Mouse (Mus musculus): ENCODE data around the gene Erbin.

GRCm38 (mm10) chr13:103801021-103801420, 119.3 kb downstream of the Erbin start:
- no peak for TF ChIP-seq FLI1 (IDR thresholded peaks at IDR 0.05; ENCODE audit: low read length)
- TF ChIP-seq GATA1 (IDR thresholded peaks at IDR 0.05; ENCODE audit: borderline replicate concordance, low read length), result no peak
